Mouse (Mus musculus): ENCODE measurements around the gene Hspa1b. TPM values are rescaled to one million over a fixed set of nuclear protein-coding genes. Genes with fewer than 3 reads are reported as not detected.
A peak's percentile ranks its signal among the peaks of the same experiment; 100 is the strongest.
"Not testable (repeated sequence)": the region's sequence is repeated elsewhere in the genome, so short reads cannot be mapped to it uniquely, and the experiment has no call there.

The Hspa1b gene
- polyA plus RNA-seq, 1 experiment from 2014 or later: not detected

GRCm38 (mm10) chr17:34998526-34999430 lies 39.7 kb upstream of the Hspa1b start:
- Histone ChIP-seq H3K9me3 (no peaks in the 10 kb centered on the region), H3K27me3 (no peaks in the 10 kb centered on the region), H3K36me3 (peaks cover 12% of the 10 kb centered on the region; the same call in 1 of the 2 replicates), H3K4me3 (0 out of 2 replicates have a peak overlapping the region, but pooled peaks have one; percentile 2), H3K4me2 (replicated peaks) (peak overlapping the region; percentile 100), H3K27ac (replicated peaks) (no peak overlapping the region), H3K4me1 (peaks cover 47% of the 10 kb centered on the region), H3K9ac (replicated peaks) (no peak overlapping the region)
- WGBS: 96% methylated on average over 15 of the region's 15 CpGs
- ATAC-seq (ENCODE audit: low FRiP score, low read depth): no peak

GRCm38 (mm10) chr17:34997142-34997483 lies 38.1 kb upstream of the Hspa1b start:
- Histone ChIP-seq H3K36me3 (peaks cover 15% of the 10 kb centered on the region; the same call in 1 of the 2 replicates), H3K9ac (replicated peaks) (no peak overlapping the region), H3K9me3 (no peaks in the 10 kb centered on the region), H3K4me1 (peaks cover 31% of the 10 kb centered on the region), H3K4me2 (replicated peaks) (peak overlapping the region; percentile 7; the same call in 1 of the 2 replicates), H3K4me3 (peak overlapping the region; percentile 13; the same call in 1 of the 2 replicates), H3K27me3 (no peaks in the 10 kb centered on the region), H3K27ac (replicated peaks) (no peak overlapping the region)
- ATAC-seq (ENCODE audit: low FRiP score, low read depth): no peak
- WGBS: 85% methylated on average over 5 of the region's 5 CpGs

DNA sequence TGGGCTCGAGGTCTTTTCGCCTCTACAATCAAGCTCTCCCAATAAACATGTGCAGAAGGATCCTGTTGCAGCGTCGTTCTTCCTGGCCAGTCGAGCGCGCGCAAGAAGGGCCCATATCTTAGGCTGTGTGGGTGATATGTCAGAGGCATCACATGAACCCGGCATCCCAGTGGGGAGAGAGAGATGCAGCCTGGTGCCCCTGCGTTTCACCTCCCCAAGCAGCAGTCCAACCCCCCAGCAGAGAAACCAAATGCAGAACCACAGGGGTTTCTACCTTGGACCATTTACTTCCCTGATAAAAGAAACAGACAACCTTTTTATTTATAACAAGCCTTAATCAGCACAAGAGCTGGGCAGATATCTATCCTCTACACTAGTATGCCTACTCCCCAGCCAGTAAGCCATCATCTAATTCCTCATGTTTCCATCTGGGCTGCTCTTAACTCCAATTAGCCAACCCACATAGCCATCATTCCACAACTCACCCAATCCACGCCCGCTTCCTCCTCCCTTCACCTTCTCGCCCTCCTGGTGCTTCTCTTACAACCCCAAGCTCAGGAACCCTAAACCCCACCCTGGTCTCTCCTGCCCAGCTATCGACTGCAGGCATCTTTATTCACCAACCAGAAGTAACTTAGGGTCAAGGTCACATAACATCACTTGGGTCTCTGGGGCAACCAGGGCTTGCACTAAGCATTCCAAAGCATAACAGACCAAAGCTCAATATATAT lies 37.5 kb upstream of the Hspa1b start:
- H3K4me3 ChIP-seq: peak overlapping the region; percentile 13; the same call in 1 of the 2 replicates
- H3K4me2 ChIP-seq (replicated peaks): peak overlapping the region; percentile 7; the same call in 1 of the 2 replicates
- H3K9ac ChIP-seq (replicated peaks): 0 out of 2 replicates have a peak overlapping the region, but pooled peaks have one; percentile 25
- no peak overlapping the region for H3K27ac ChIP-seq (replicated peaks)
- H3K4me1 ChIP-seq: peaks cover 26% of the 10 kb centered on the region
- 90% methylated on average over 14 of the region's 14 CpGs for WGBS
- no peaks in the 10 kb centered on the region for H3K9me3 ChIP-seq
- peaks cover 19% of the 10 kb centered on the region; the same call in 1 of the 2 replicates for H3K36me3 ChIP-seq
- no peak for ATAC-seq (ENCODE audit: low FRiP score, low read depth)
- H3K27me3 ChIP-seq: no peaks in the 10 kb centered on the region

DNA sequence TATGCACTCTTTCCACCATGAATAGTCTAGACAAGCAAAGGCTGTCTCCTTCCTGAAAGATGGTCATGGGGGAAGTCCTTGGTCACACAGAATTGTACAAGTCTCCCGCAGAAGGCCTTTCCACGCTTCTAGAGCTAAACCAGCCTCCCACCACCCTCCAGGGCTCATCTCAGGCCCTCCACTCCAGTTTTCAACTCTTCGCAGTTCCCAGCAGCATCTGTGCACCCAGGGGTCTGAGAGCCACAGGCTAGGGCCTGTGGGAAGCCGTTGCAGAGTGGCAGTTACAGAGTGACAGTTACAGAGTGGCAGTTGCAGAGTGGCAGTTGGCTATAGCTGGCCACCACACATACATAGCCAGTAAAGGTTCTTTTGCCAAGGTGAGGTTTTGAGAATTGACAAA lies 36.9 kb upstream of the Hspa1b start:
- peaks cover 25% of the 10 kb centered on the region for H3K4me1 ChIP-seq
- ATAC-seq (ENCODE audit: low FRiP score, low read depth): not testable (repeated sequence)
- 96% methylated on average over 4 of the region's 4 CpGs for WGBS

GRCm38 (mm10) chr17:34995192-34995591 lies 36.2 kb upstream of the Hspa1b start:
- not testable (repeated sequence) for H3K4me2 ChIP-seq (replicated peaks); H3K27me3 ChIP-seq; H3K27ac ChIP-seq (replicated peaks); H3K4me3 ChIP-seq; H3K9me3 ChIP-seq; ATAC-seq (ENCODE audit: low FRiP score, low read depth); H3K9ac ChIP-seq (replicated peaks)
- 97% methylated on average over 4 of the region's 4 CpGs for WGBS
- H3K4me1 ChIP-seq: peaks cover 25% of the 10 kb centered on the region
- peaks cover 27% of the 10 kb centered on the region; the same call in 1 of the 2 replicates for H3K36me3 ChIP-seq

More for the DNA sequence above, 36.9 kb upstream of the Hspa1b start:
- not testable (repeated sequence) for H3K27me3 ChIP-seq; H3K27ac ChIP-seq (replicated peaks); H3K9me3 ChIP-seq; H3K9ac ChIP-seq (replicated peaks); H3K4me2 ChIP-seq (replicated peaks); H3K4me3 ChIP-seq
- peaks cover 24% of the 10 kb centered on the region; the same call in 1 of the 2 replicates for H3K36me3 ChIP-seq

DNA sequence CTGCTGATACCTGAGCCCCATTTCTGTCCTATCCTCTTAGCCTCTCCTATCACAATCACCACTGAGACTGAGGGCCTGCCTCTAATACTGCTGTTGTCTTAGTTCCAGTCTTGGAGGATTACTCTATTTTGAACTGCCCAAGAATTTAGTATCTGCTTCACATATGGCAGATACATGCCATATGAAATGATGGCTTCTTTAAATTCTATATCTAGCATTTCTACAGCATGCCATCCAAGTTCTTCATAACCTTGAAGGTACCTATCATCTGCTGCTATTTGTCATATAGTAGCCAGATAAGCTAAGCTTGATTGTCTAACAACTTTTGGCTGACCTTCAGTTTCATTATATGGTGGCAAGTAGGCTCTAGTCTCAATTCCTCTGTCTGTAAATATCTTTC lies 35.7 kb upstream of the Hspa1b start:
- Histone ChIP-seq H3K27me3 (no peaks in the 10 kb centered on the region), H3K4me2 (replicated peaks) (no peak overlapping the region), H3K4me1 (peaks cover 20% of the 10 kb centered on the region), H3K36me3 (peaks cover 27% of the 10 kb centered on the region; the same call in 1 of the 2 replicates), H3K4me3 (no peak overlapping the region), H3K27ac (replicated peaks) (no peak overlapping the region), H3K9me3 (no peaks in the 10 kb centered on the region), H3K9ac (replicated peaks) (no peak overlapping the region)
- ATAC-seq (ENCODE audit: low FRiP score, low read depth): no peak

- Histone ChIP-seq H3K4me3 (no peak overlapping the region), H3K9ac (replicated peaks) (no peak overlapping the region), H3K27ac (replicated peaks) (no peak overlapping the region), H3K27me3 (no peaks in the 10 kb centered on the region), H3K9me3 (no peaks in the 10 kb centered on the region), H3K36me3 (peaks cover 23% of the 10 kb centered on the region), H3K4me2 (replicated peaks) (no peak overlapping the region), H3K4me1 (peaks cover 18% of the 10 kb centered on the region)
- no peak for ATAC-seq (ENCODE audit: low FRiP score, low read depth)
- WGBS: 77% methylated on average over 2 of the region's 2 CpGs
These were observed 25.2 kb upstream of the Hspa1b start for GRCm38 (mm10) chr17:34984218-34984617.

GRCm38 (mm10) chr17:34982328-34982727 lies 23.3 kb upstream of the Hspa1b start:
- no peaks in the 10 kb centered on the region for H3K9me3 ChIP-seq
- H3K4me2 ChIP-seq (replicated peaks): peak overlapping the region; percentile 96
- H3K27me3 ChIP-seq: no peaks in the 10 kb centered on the region
- H3K9ac ChIP-seq (replicated peaks): peak overlapping the region; percentile 87
- 0% methylated on average over 15 of the region's 15 CpGs for whole genome bisulfite sequencing
- peak overlapping the region; percentile 96 for H3K27ac ChIP-seq (replicated peaks)
- H3K36me3 ChIP-seq: peaks cover 23% of the 10 kb centered on the region
- H3K4me3 ChIP-seq: peak overlapping the region; percentile 91
- no peak for ATAC-seq (ENCODE audit: low FRiP score, low read depth)
- H3K4me1 ChIP-seq: peaks cover 18% of the 10 kb centered on the region

- Histone ChIP-seq H3K36me3 (peaks cover 21% of the 10 kb centered on the region), H3K4me2 (replicated peaks) (peak within 1 kb of the TSS; percentile 96), H3K9me3 (no peaks in the 10 kb centered on the region), H3K4me3 (peak within 1 kb of the TSS; percentile 91), H3K4me1 (peaks cover 18% of the 10 kb centered on the region), H3K27ac (replicated peaks) (peak within 1 kb of the TSS; percentile 96), H3K9ac (replicated peaks) (peak within 1 kb of the TSS; percentile 87), H3K27me3 (no peaks in the 10 kb centered on the region)
- peak; percentile 94 for ATAC-seq (ENCODE audit: low FRiP score, low read depth)
- WGBS: under 1% methylated on average over 57 of the region's 58 CpGs
These were observed 22.7 kb upstream of the Hspa1b start, which contains the start of gene Lsm2 for GRCm38 (mm10) chr17:34981690-34982180. Lsm2 (plus strand) TSS chr17:34981862.

- H3K4me2 ChIP-seq (replicated peaks): peak overlapping the region; percentile 96
- ATAC-seq (ENCODE audit: low FRiP score, low read depth): no peak
- peaks cover 10% of the 10 kb centered on the region for H3K36me3 ChIP-seq
- H3K27ac ChIP-seq (replicated peaks): no peak overlapping the region
- peaks cover 18% of the 10 kb centered on the region for H3K4me1 ChIP-seq
- peak overlapping the region; percentile 87; the same call in 1 of the 2 replicates for H3K9ac ChIP-seq (replicated peaks)
- peak overlapping the region; percentile 91 for H3K4me3 ChIP-seq
- H3K9me3 ChIP-seq: no peaks in the 10 kb centered on the region
- WGBS: 30% methylated on average over 2 of the region's 2 CpGs
- no peaks in the 10 kb centered on the region for H3K27me3 ChIP-seq
These were observed 21.6 kb upstream of the Hspa1b start for GRCm38 (mm10) chr17:34980655-34981054.

DNA sequence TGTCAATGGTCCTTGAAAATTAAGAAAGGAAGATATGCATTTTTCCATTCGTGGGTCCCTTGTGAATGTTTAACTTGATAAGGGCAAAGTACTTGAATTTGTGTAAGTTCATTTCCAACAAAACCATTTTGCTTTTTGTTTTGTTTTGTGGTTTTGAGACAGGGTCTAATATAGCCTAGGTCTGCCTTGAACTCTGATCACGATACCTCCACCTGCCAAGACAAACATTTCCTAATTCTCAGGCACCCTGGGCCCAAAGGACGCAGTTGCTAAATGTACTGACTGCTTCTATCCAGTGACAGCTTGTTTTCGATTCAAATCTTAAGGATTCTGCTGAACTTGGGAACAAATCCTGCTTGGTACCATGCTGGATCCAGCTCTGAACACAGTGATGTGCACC lies 20.6 kb upstream of the Hspa1b start:
- Histone ChIP-seq H3K4me2 (replicated peaks) (no peak overlapping the region), H3K9ac (replicated peaks) (0 out of 2 replicates have a peak overlapping the region, but pooled peaks have one; percentile 20), H3K9me3 (no peaks in the 10 kb centered on the region), H3K36me3 (0 out of 2 replicates have a peak, but pooled peaks cover under 1% of the 10 kb centered on the region), H3K27ac (replicated peaks) (no peak overlapping the region), H3K27me3 (no peaks in the 10 kb centered on the region), H3K4me3 (no peak overlapping the region), H3K4me1 (peaks cover 18% of the 10 kb centered on the region)
- 94% methylated on average over 4 of the region's 4 CpGs for WGBS
- no peak for ATAC-seq (ENCODE audit: low FRiP score, low read depth)
